Mouse (Mus musculus) testis, adult 2 months (tissue): ENCODE measurements around the gene Baiap2l2. TPM values are rescaled to one million over a fixed set of nuclear protein-coding genes. Genes with fewer than 3 reads are reported as not detected.

Source experiments
- H3K27ac ChIP-seq: fragments of 200-500 bp; 2 replicates; pipeline ENCODE4 v1.5.1; 2012; ENCODE audit warnings: low read depth, low read length; ENCODE audit not compliant: control insufficient read depth, insufficient read depth
- H3K27me3 ChIP-seq: fragments of 200-500 bp; 2 replicates; pipeline ENCODE4 v1.6.1; 2012; ENCODE audit warnings: mild to moderate bottlenecking, low read length, moderate library complexity; ENCODE audit not compliant: control insufficient read depth, insufficient read depth
- H3K36me3 ChIP-seq: fragments of 200-500 bp; 2 replicates; pipeline ENCODE4 v1.6.1; 2012; ENCODE audit warnings: mild to moderate bottlenecking, low read length; ENCODE audit not compliant: control insufficient read depth, insufficient read depth
- H3K4me1 ChIP-seq: fragments of 200-500 bp; 2 replicates; pipeline ENCODE4 v1.6.1; 2012; ENCODE audit warnings: low read length; ENCODE audit not compliant: control insufficient read depth, insufficient read depth
- H3K4me3 ChIP-seq: fragments of 200-500 bp; 2 replicates; pipeline ENCODE4 v1.5.1; 2012; ENCODE audit warnings: low read depth, mild to moderate bottlenecking, low read length, moderate library complexity, mixed read lengths; ENCODE audit not compliant: control insufficient read depth
- CTCF ChIP-seq: fragments of 200-500 bp; IDR thresholded peaks from 2 replicates; pipeline ENCODE4 v1.5.1; 2012; ENCODE audit warnings: low read depth, mild to moderate bottlenecking, inconsistent platforms, low read length, moderate library complexity; ENCODE audit not compliant: control insufficient read depth, insufficient read depth, insufficient replicate concordance
- POLR2A ChIP-seq: fragments of 200-500 bp; IDR thresholded peaks from 2 replicates; pipeline ENCODE4 v1.6.1; 2012; ENCODE audit warnings: low read depth, mild to moderate bottlenecking, inconsistent platforms, low read length, moderate library complexity; ENCODE audit not compliant: control insufficient read depth
- polyA plus RNA-seq: library from polyadenylated mRNA; depleted of rRNA; stranded (reverse); fragments of >200 nt; gene quantifications from 2 replicates; pipeline ENCODE4 v1.2.3, GENCODE M21; 2012

Baiap2l2 gene
- polyA plus RNA-seq, 1 experiment, result 0.67 TPM

- H3K4me3 ChIP-seq, result no peak overlapping the region
- H3K27me3 ChIP-seq, result no peaks in the 10 kb centered on the region
- H3K27ac ChIP-seq, result no peak overlapping the region
- TF ChIP-seq CTCF, result peak; percentile 75; the same call in 1 of the 2 replicates
- TF ChIP-seq POLR2A, result no peak
- H3K4me1 ChIP-seq, result peaks cover 6% of the 10 kb centered on the region
- H3K36me3 ChIP-seq, result no peaks in the 10 kb centered on the region
Observed at GRCm38 (mm10) chr15:79224685-79225084, 60.7 kb downstream of the Baiap2l2 start.

GRCm38 (mm10) chr15:79223641-79224040, 61.7 kb downstream of the Baiap2l2 start:
- Histone ChIP-seq H3K4me3 (no peak overlapping the region), H3K27ac (no peak overlapping the region), H3K27me3 (no peaks in the 10 kb centered on the region), H3K4me1 (peaks cover 5% of the 10 kb centered on the region), H3K36me3 (no peaks in the 10 kb centered on the region)
- TF ChIP-seq POLR2A, result no peak
- TF ChIP-seq CTCF, result no peak

GRCm38 (mm10) chr15:79219572-79219971, 65.8 kb downstream of the Baiap2l2 start:
- Histone ChIP-seq H3K36me3 (no peaks in the 10 kb centered on the region), H3K4me3 (no peak overlapping the region), H3K27ac (no peak overlapping the region)

GRCm38 (mm10) chr15:79216191-79216590, 69.1 kb downstream of the Baiap2l2 start:
- peak overlapping the region; percentile 14 for H3K4me3 ChIP-seq
- no peaks in the 10 kb centered on the region for H3K27me3 ChIP-seq
- peaks cover 10% of the 10 kb centered on the region for H3K4me1 ChIP-seq
- TF ChIP-seq POLR2A, result no peak
- no peak for TF ChIP-seq CTCF
- no peaks in the 10 kb centered on the region for H3K36me3 ChIP-seq
- no peak overlapping the region for H3K27ac ChIP-seq

More at GRCm38 (mm10) chr15:79219572-79219971, 65.8 kb downstream of the Baiap2l2 start:
- TF ChIP-seq POLR2A, result no peak
- no peak for TF ChIP-seq CTCF
- no peaks in the 10 kb centered on the region for H3K27me3 ChIP-seq
- peaks cover under 1% of the 10 kb centered on the region; the same call in 1 of the 2 replicates for H3K4me1 ChIP-seq

- H3K27me3 ChIP-seq, result no peaks in the 10 kb centered on the region
- H3K36me3 ChIP-seq, result no peaks in the 10 kb centered on the region
- H3K27ac ChIP-seq, result no peak overlapping the region
- H3K4me3 ChIP-seq, result peak overlapping the region; percentile 79
- TF ChIP-seq POLR2A (no peak), CTCF (no peak)
- peaks cover 14% of the 10 kb centered on the region for H3K4me1 ChIP-seq
Observed at GRCm38 (mm10) chr15:79213591-79213990, 71.7 kb downstream of the Baiap2l2 start.

GRCm38 (mm10) chr15:79212750-79213446, 72.4 kb downstream of the Baiap2l2 start:
- peak overlapping the region; percentile 45; the same call in 1 of the 2 replicates for H3K27ac ChIP-seq
- no peaks in the 10 kb centered on the region for H3K27me3 ChIP-seq
- H3K36me3 ChIP-seq, result no peaks in the 10 kb centered on the region
- H3K4me3 ChIP-seq, result peak overlapping the region; percentile 79
- peak; percentile 61 for TF ChIP-seq POLR2A
- no peak for TF ChIP-seq CTCF
- peaks cover 14% of the 10 kb centered on the region for H3K4me1 ChIP-seq

- H3K4me3 ChIP-seq, result no peak overlapping the region
- H3K27ac ChIP-seq, result no peak overlapping the region
- no peaks in the 10 kb centered on the region for H3K36me3 ChIP-seq
- TF ChIP-seq POLR2A (no peak), CTCF (no peak)
- peaks cover 14% of the 10 kb centered on the region for H3K4me1 ChIP-seq
- no peaks in the 10 kb centered on the region for H3K27me3 ChIP-seq
Observed at GRCm38 (mm10) chr15:79210357-79210756, 75.0 kb downstream of the Baiap2l2 start.

- no peaks in the 10 kb centered on the region for H3K36me3 ChIP-seq
- no peaks in the 10 kb centered on the region for H3K27me3 ChIP-seq
- H3K27ac ChIP-seq, result no peak overlapping the region
- no peak for TF ChIP-seq POLR2A
- TF ChIP-seq CTCF, result no peak
- peak overlapping the region; percentile 43 for H3K4me3 ChIP-seq
- peaks cover 14% of the 10 kb centered on the region for H3K4me1 ChIP-seq
Observed at GRCm38 (mm10) chr15:79208758-79209439, 76.4 kb downstream of the Baiap2l2 start.
